Mouse (Mus musculus): ENCODE results near the gene Csnk1e. TPM values are rescaled to one million over a fixed set of nuclear protein-coding genes. Genes with fewer than 3 reads are reported as not detected.

The Csnk1e gene
- polyA plus RNA-seq, 1 experiment from 2014 or later: 24.7 TPM

GRCm38 (mm10) chr15:79368313-79368811 is 87.0 kb downstream of the Csnk1e start:
- 63% methylated on average over 14 of the region's 14 CpGs for WGBS (ENCODE audit: insufficient replicate concordance)
- Histone ChIP-seq H3K9ac (no peak overlapping the region), H3K4me3 (no peak overlapping the region), H3K27ac (peak overlapping the region; percentile 30; the same call in 1 of the 2 replicates), H3K4me1 (peaks cover 26% of the 10 kb centered on the region), H3K27me3 (replicated peaks) (no peaks in the 10 kb centered on the region), H3K4me2 (no peak overlapping the region), H3K36me3 (peaks cover 54% of the 10 kb centered on the region), H3K9me3 (replicated peaks) (no peaks in the 10 kb centered on the region)
- peak; percentile 44; the same call in 1 of the 2 replicates for ATAC-seq

MicroRNAs within 50 kb of the gene (microRNA counts, 519-probe panel; counts per million panel counts)
- microRNA mmu-miR-1943: 582 counts per million, percentile 70 among the panel's probes with 10 or more counts

Small RNAs within 50 kb of the gene (microRNA-seq; reads per million reads assigned to microRNA genes)
- gene Gm44302 (not detected), gene Mir1943 (2.5 reads per million)

Other genes starting within 250 kb of the Csnk1e start
- gene Pick1, start 226.4 kb downstream of the Csnk1e start, polyA plus RNA-seq (2016; fragmentation: Nextera tagmentation; extraction: Ambion mirVana): 16.1 and 17.1 TPM in 2 replicates
- gene Gm49486, start 226.2 kb downstream of the Csnk1e start, polyA plus RNA-seq (2016; fragmentation: Nextera tagmentation; extraction: Ambion mirVana): 0.07 TPM in 1 of 2 replicates, not detected in the other
- not detected in 2 replicates for gene Slc16a8, start 200.8 kb downstream of the Csnk1e start, polyA plus RNA-seq (2016; fragmentation: Nextera tagmentation; extraction: Ambion mirVana)
- gene Baiap2l2, start 170.0 kb downstream of the Csnk1e start, polyA plus RNA-seq (2016; fragmentation: Nextera tagmentation; extraction: Ambion mirVana): 1.2 and 1.4 TPM in 2 replicates
- 16.8 and 17.3 TPM in 2 replicates for gene Pla2g6, start 127.2 kb downstream of the Csnk1e start, polyA plus RNA-seq (2016; fragmentation: Nextera tagmentation; extraction: Ambion mirVana)
- 1.1 and 2.8 TPM in 2 replicates for gene Maff, start 108.9 kb downstream of the Csnk1e start, polyA plus RNA-seq (2016; fragmentation: Nextera tagmentation; extraction: Ambion mirVana)
- 16.4 and 19.0 TPM in 2 replicates for gene Tmem184b, start 52.0 kb downstream of the Csnk1e start, polyA plus RNA-seq (2016; fragmentation: Nextera tagmentation; extraction: Ambion mirVana)
- not detected in 2 replicates for gene Kcnj4, start 49.7 kb upstream of the Csnk1e start, polyA plus RNA-seq (2016; fragmentation: Nextera tagmentation; extraction: Ambion mirVana)
- 8.4 and 10.7 TPM in 2 replicates for gene Kdelr3, start 60.8 kb upstream of the Csnk1e start, polyA plus RNA-seq (2016; fragmentation: Nextera tagmentation; extraction: Ambion mirVana)
- 18.6 and 19.9 TPM in 2 replicates for gene Ddx17, start 91.2 kb upstream of the Csnk1e start, polyA plus RNA-seq (2016; fragmentation: Nextera tagmentation; extraction: Ambion mirVana)
- gene Dmc1, start 149.5 kb upstream of the Csnk1e start, polyA plus RNA-seq (2016; fragmentation: Nextera tagmentation; extraction: Ambion mirVana): 0.52 and 0.69 TPM in 2 replicates
- gene Fam227a, start 203.4 kb upstream of the Csnk1e start, polyA plus RNA-seq (2016; fragmentation: Nextera tagmentation; extraction: Ambion mirVana): 0.20 and 0.37 TPM in 2 replicates
- gene Cby1, start 203.6 kb upstream of the Csnk1e start, polyA plus RNA-seq (2016; fragmentation: Nextera tagmentation; extraction: Ambion mirVana): 20.3 and 21.8 TPM in 2 replicates
- 209 and 217 TPM in 2 replicates for gene Tomm22, start 215.3 kb upstream of the Csnk1e start, polyA plus RNA-seq (2016; fragmentation: Nextera tagmentation; extraction: Ambion mirVana)
- gene Josd1, start 232.4 kb upstream of the Csnk1e start, polyA plus RNA-seq (2016; fragmentation: Nextera tagmentation; extraction: Ambion mirVana): 37.7 and 38.3 TPM in 2 replicates
- gene Gtpbp1, start 235.3 kb upstream of the Csnk1e start, polyA plus RNA-seq (2016; fragmentation: Nextera tagmentation; extraction: Ambion mirVana): 48.3 and 50.0 TPM in 2 replicates